Mouse (Mus musculus) natural killer cell, adult 2 months (primary cell): ENCODE data around the gene Wrnip1.

Source experiments
- DNase-seq, 2 experiments: peaks; one replicate each; pipeline ENCODE4 v3.0.0; 2022; ENCODE audit warnings: low spot score in 2 of 2

The Wrnip1 gene

GRCm38 (mm10) chr13:32801693-32802221 is at the start of gene Wrnip1:
Gene Wrnip1, plus strand, starts transcription at chr13:32802038.
- peak; percentile 94 to 95 for DNase-seq

- no peak for DNase-seq
These were observed 49.7 kb upstream of the Wrnip1 start for GRCm38 (mm10) chr13:32752066-32752657.

- no peak for DNase-seq
These were observed 42.8 kb upstream of the Wrnip1 start for GRCm38 (mm10) chr13:32759036-32759435.

GRCm38 (mm10) chr13:32760795-32761194 is 41.0 kb upstream of the Wrnip1 start:
- no peak for DNase-seq

- no peak for DNase-seq
These were observed 38.7 kb upstream of the Wrnip1 start for GRCm38 (mm10) chr13:32763141-32763540.

- DNase-seq, result no peak
These were observed 37.4 kb upstream of the Wrnip1 start for GRCm38 (mm10) chr13:32764448-32764847.

- DNase-seq, result peak; percentile 9 to 13
These were observed 33.7 kb upstream of the Wrnip1 start for GRCm38 (mm10) chr13:32768104-32768503.

GRCm38 (mm10) chr13:32769960-32770359 is 31.9 kb upstream of the Wrnip1 start:
- no peak for DNase-seq

- no peak for DNase-seq
These were observed 25.9 kb upstream of the Wrnip1 start for GRCm38 (mm10) chr13:32775889-32776288.

- DNase-seq, result no peak
These were observed 25.5 kb upstream of the Wrnip1 start for GRCm38 (mm10) chr13:32776350-32776749.

- no peak for DNase-seq
These were observed 23.0 kb upstream of the Wrnip1 start for GRCm38 (mm10) chr13:32778861-32779260.

- no peak for DNase-seq
These were observed 18.8 kb upstream of the Wrnip1 start for GRCm38 (mm10) chr13:32783055-32783454.

GRCm38 (mm10) chr13:32783816-32784215 is 18.0 kb upstream of the Wrnip1 start, which contains the start of gene Mylk4:
Gene Mylk4, minus strand, starts transcription at chr13:32783954.
- no peak for DNase-seq

- no peak for DNase-seq
These were observed 14.3 kb upstream of the Wrnip1 start for GRCm38 (mm10) chr13:32787584-32787983.

- DNase-seq, result no peak
These were observed 12.1 kb upstream of the Wrnip1 start for GRCm38 (mm10) chr13:32789781-32790180.

GRCm38 (mm10) chr13:32794619-32795018 is 7.2 kb upstream of the Wrnip1 start:
- no peak for DNase-seq

- DNase-seq, result no peak
These were observed 6.7 kb upstream of the Wrnip1 start for GRCm38 (mm10) chr13:32795166-32795565.

GRCm38 (mm10) chr13:32797085-32797484 is 4.8 kb upstream of the Wrnip1 start:
- no peak for DNase-seq

- DNase-seq, result no peak
These were observed 2.7 kb upstream of the Wrnip1 start for GRCm38 (mm10) chr13:32799131-32799530.

GRCm38 (mm10) chr13:32800859-32801258 is 979 bp upstream of the Wrnip1 start:
- peak; percentile 44 to 62 for DNase-seq

- peak in 1 of 2 experiments; percentile 11 for DNase-seq
These were observed 632 bp downstream of the Wrnip1 start, which contains the start of gene D930007J09Rik for GRCm38 (mm10) chr13:32802259-32803081. Gene D930007J09Rik, minus strand, starts transcription at chr13:32802849.

- DNase-seq, result no peak
These were observed 2.0 kb downstream of the Wrnip1 start for GRCm38 (mm10) chr13:32803701-32804345.
